Mouse (Mus musculus): Measurements from ENCODE around the gene Zfp704. TPM values are rescaled to one million over a fixed set of nuclear protein-coding genes. Genes with fewer than 3 reads are reported as not detected.
"Not testable (repeated sequence)": the region's sequence is repeated elsewhere in the genome, so short reads cannot be mapped to it uniquely, and the experiment has no call there.

The Zfp704 gene
- total and polyA plus RNA-seq, 3 experiments: 0.02 to 0.22 TPM; not detected in 1

- ATAC-seq (ENCODE audit: extremely low read depth, insufficient number of reproducible peaks, low FRiP score, poor library complexity, severe bottlenecking): no peak
- peaks cover 4% of the 10 kb centered on the region; the same call in 1 of the 2 replicates for H3K4me1 ChIP-seq (ENCODE audit: insufficient read depth, low read depth, low read length)
Observed at GRCm38 (mm10) chr3:9576872-9577271, 33.0 kb downstream of the Zfp704 start.

DNA sequence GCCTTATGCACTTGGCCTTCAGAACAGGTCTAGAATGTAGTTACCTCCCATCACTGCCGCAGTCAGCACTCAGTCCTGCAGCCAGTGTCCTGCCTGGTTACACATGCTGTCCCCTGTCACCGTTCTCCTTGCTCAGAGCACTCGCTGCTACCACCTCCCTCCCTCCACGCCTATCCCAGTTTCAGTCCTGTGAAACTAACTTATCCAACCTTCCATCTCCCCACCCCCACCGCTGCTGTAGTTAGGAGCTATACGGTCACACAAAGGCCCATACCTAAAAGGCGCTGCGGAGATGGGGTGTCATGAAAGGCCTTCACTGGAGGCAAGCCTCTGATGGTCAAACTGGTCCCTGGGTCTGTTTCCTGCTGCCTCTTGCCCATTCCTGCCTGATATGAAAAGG lies 35.6 kb downstream of the Zfp704 start:
- no peaks in the 10 kb centered on the region for H3K9me3 ChIP-seq (replicated peaks)
- no peaks in the 10 kb centered on the region for H3K36me3 ChIP-seq (replicated peaks)
- H3K4me3 ChIP-seq (ENCODE audit: low read depth, low read length): no peak overlapping the region
- H3K27me3 ChIP-seq (ENCODE audit: insufficient read depth, low read length): peaks cover 4% of the 10 kb centered on the region; the same call in 1 of the 2 replicates
- ATAC-seq (ENCODE audit: extremely low read depth, insufficient number of reproducible peaks, low FRiP score, poor library complexity, severe bottlenecking) (no peak), DNase-seq (ENCODE audit: low spot score) (no peak)
- TF ChIP-seq POLR2AphosphoS5 (IDR thresholded peaks at IDR 0.05; ENCODE audit: insufficient replicate concordance, low read depth, low read length) (no peak), GATA2 (IDR thresholded peaks at IDR 0.05; ENCODE audit: borderline replicate concordance, low read depth, low read length) (no peak), GATA1 (IDR thresholded peaks at IDR 0.05; ENCODE audit: borderline replicate concordance, low read length) (no peak), TAL1 (conservative IDR thresholded peaks at IDR 0.05; ENCODE audit: low read depth, low read length) (no peak), CTCF (IDR thresholded peaks at IDR 0.05; ENCODE audit: low read depth, low read length) (no peak)
- H3K4me1 ChIP-seq (ENCODE audit: insufficient read depth, low read depth, low read length): no peaks in the 10 kb centered on the region

More at GRCm38 (mm10) chr3:9576872-9577271, 33.0 kb downstream of the Zfp704 start:
- DNase-seq (ENCODE audit: low spot score): no peak
- H3K4me3 ChIP-seq (ENCODE audit: low read depth, low read length): no peak overlapping the region
- H3K9me3 ChIP-seq (replicated peaks): no peaks in the 10 kb centered on the region
- TF ChIP-seq GATA1 (IDR thresholded peaks at IDR 0.05; ENCODE audit: borderline replicate concordance, low read length) (no peak), GATA2 (IDR thresholded peaks at IDR 0.05; ENCODE audit: borderline replicate concordance, low read depth, low read length) (no peak), CTCF (IDR thresholded peaks at IDR 0.05; ENCODE audit: low read depth, low read length) (no peak), POLR2AphosphoS5 (IDR thresholded peaks at IDR 0.05; ENCODE audit: insufficient replicate concordance, low read depth, low read length) (no peak), TAL1 (conservative IDR thresholded peaks at IDR 0.05; ENCODE audit: low read depth, low read length) (no peak)
- no peaks in the 10 kb centered on the region for H3K36me3 ChIP-seq (replicated peaks)
- peaks cover 7% of the 10 kb centered on the region; the same call in 1 of the 2 replicates for H3K27me3 ChIP-seq (ENCODE audit: insufficient read depth, low read length)

- no peaks in the 10 kb centered on the region for H3K4me1 ChIP-seq (ENCODE audit: insufficient read depth, low read depth, low read length)
- no peaks in the 10 kb centered on the region for H3K9me3 ChIP-seq (replicated peaks)
- no peak for DNase-seq (ENCODE audit: low spot score)
- TF ChIP-seq GATA1 (IDR thresholded peaks at IDR 0.05; ENCODE audit: borderline replicate concordance, low read length) (no peak), CTCF (IDR thresholded peaks at IDR 0.05; ENCODE audit: low read depth, low read length) (no peak), GATA2 (IDR thresholded peaks at IDR 0.05; ENCODE audit: borderline replicate concordance, low read depth, low read length) (no peak), POLR2AphosphoS5 (IDR thresholded peaks at IDR 0.05; ENCODE audit: insufficient replicate concordance, low read depth, low read length) (no peak), TAL1 (conservative IDR thresholded peaks at IDR 0.05; ENCODE audit: low read depth, low read length) (no peak)
- H3K4me3 ChIP-seq (ENCODE audit: low read depth, low read length): no peak overlapping the region
- peaks cover 4% of the 10 kb centered on the region; the same call in 1 of the 2 replicates for H3K27me3 ChIP-seq (ENCODE audit: insufficient read depth, low read length)
- ATAC-seq (ENCODE audit: extremely low read depth, insufficient number of reproducible peaks, low FRiP score, poor library complexity, severe bottlenecking): peak; percentile 28
- no peaks in the 10 kb centered on the region for H3K36me3 ChIP-seq (replicated peaks)
Observed at GRCm38 (mm10) chr3:9573581-9573980, 36.3 kb downstream of the Zfp704 start.

DNA sequence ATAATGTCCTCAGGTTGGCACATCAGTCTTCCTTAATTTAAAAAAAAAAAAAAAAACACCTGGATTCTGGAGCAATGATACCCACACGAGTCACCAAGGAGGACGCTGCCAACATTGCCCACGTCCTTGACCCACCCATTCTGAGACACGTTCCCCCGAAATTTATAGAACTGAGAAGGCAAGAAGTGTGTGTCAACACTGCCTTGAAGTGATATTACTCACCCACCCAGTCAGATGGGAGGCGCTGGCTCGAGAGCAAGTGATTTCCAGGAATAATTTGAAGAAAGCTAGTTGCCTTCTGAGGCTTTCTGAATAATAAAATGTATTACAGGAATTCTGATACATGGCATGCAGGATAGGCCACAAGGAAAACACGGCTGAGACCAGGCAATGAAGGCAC lies 37.6 kb downstream of the Zfp704 start:
- no peak overlapping the region for H3K4me3 ChIP-seq (ENCODE audit: low read depth, low read length)
- peaks cover 4% of the 10 kb centered on the region; the same call in 1 of the 2 replicates for H3K27me3 ChIP-seq (ENCODE audit: insufficient read depth, low read length)
- DNase-seq (ENCODE audit: low spot score): no peak
- ATAC-seq (ENCODE audit: extremely low read depth, insufficient number of reproducible peaks, low FRiP score, poor library complexity, severe bottlenecking): no peak
- no peak for TF ChIP-seq TAL1 (conservative IDR thresholded peaks at IDR 0.05; ENCODE audit: low read depth, low read length)
- no peak for TF ChIP-seq GATA2 (IDR thresholded peaks at IDR 0.05; ENCODE audit: borderline replicate concordance, low read depth, low read length)
- no peak for TF ChIP-seq CTCF (IDR thresholded peaks at IDR 0.05; ENCODE audit: low read depth, low read length)
- TF ChIP-seq POLR2AphosphoS5 (IDR thresholded peaks at IDR 0.05; ENCODE audit: insufficient replicate concordance, low read depth, low read length): no peak
- no peak for TF ChIP-seq GATA1 (IDR thresholded peaks at IDR 0.05; ENCODE audit: borderline replicate concordance, low read length)
- H3K9me3 ChIP-seq (replicated peaks): no peaks in the 10 kb centered on the region
- H3K4me1 ChIP-seq (ENCODE audit: insufficient read depth, low read depth, low read length): no peaks in the 10 kb centered on the region
- H3K36me3 ChIP-seq (replicated peaks): no peaks in the 10 kb centered on the region

GRCm38 (mm10) chr3:9570782-9571181 lies 39.1 kb downstream of the Zfp704 start:
- no peaks in the 10 kb centered on the region for H3K36me3 ChIP-seq (replicated peaks)
- peaks cover 4% of the 10 kb centered on the region; the same call in 1 of the 2 replicates for H3K27me3 ChIP-seq (ENCODE audit: insufficient read depth, low read length)
- H3K4me3 ChIP-seq (ENCODE audit: low read depth, low read length): no peak overlapping the region
- no peaks in the 10 kb centered on the region for H3K4me1 ChIP-seq (ENCODE audit: insufficient read depth, low read depth, low read length)
- no peak for ATAC-seq (ENCODE audit: extremely low read depth, insufficient number of reproducible peaks, low FRiP score, poor library complexity, severe bottlenecking)
- TF ChIP-seq POLR2AphosphoS5 (IDR thresholded peaks at IDR 0.05; ENCODE audit: insufficient replicate concordance, low read depth, low read length) (no peak), GATA1 (IDR thresholded peaks at IDR 0.05; ENCODE audit: borderline replicate concordance, low read length) (no peak), GATA2 (IDR thresholded peaks at IDR 0.05; ENCODE audit: borderline replicate concordance, low read depth, low read length) (no peak), CTCF (IDR thresholded peaks at IDR 0.05; ENCODE audit: low read depth, low read length) (no peak), TAL1 (conservative IDR thresholded peaks at IDR 0.05; ENCODE audit: low read depth, low read length) (no peak)
- no peaks in the 10 kb centered on the region for H3K9me3 ChIP-seq (replicated peaks)
- DNase-seq (ENCODE audit: low spot score): no peak

- not testable (repeated sequence) for H3K9me3 ChIP-seq (replicated peaks); H3K27me3 ChIP-seq (ENCODE audit: insufficient read depth, low read length); DNase-seq (ENCODE audit: low spot score); H3K4me3 ChIP-seq (ENCODE audit: low read depth, low read length); ATAC-seq (ENCODE audit: extremely low read depth, insufficient number of reproducible peaks, low FRiP score, poor library complexity, severe bottlenecking); H3K36me3 ChIP-seq (replicated peaks); H3K4me1 ChIP-seq (ENCODE audit: insufficient read depth, low read depth, low read length)
Observed at GRCm38 (mm10) chr3:9569706-9570105, 40.2 kb downstream of the Zfp704 start.

Data from G1E (cell line).